Mouse (Mus musculus): ENCODE measurements around the gene Fgf2. TPM values are rescaled to one million over a fixed set of nuclear protein-coding genes. Genes with fewer than 3 reads are reported as not detected.

Gene Fgf2
- polyA plus RNA-seq, 1 experiment: 0.92 TPM

DNA sequence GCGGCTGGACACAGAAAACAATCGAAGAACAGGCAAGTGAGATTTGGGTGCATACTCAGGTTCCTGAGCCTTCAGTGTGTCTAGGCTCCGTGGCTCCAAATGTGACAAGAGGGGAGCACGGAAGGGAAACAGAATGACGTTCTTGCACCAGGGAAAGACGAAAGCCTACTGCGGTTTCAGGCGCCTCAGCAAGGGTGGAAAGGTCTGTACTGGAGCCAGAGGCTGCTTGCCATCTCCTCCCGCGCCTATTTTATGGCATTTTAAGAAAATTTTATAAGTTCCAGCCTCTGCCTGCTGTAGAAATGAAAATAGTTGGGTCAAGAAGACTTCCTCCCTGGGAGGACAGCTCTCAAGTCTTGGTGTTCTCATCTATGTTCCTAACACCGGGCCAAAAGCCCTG lies 25.6 kb downstream of the Fgf2 start:
- no peaks in the 10 kb centered on the region for H3K27me3 ChIP-seq (ENCODE audit: control insufficient read depth, insufficient read depth, low read length)
- no peaks in the 10 kb centered on the region for H3K4me1 ChIP-seq (ENCODE audit: control insufficient read depth, insufficient read depth, insufficient read length)
- 94% methylated on average over 11 of the region's 11 CpGs for WGBS
- H3K4me3 ChIP-seq (ENCODE audit: extremely low read depth, insufficient read depth, insufficient read length): no peak overlapping the region
- DNase-seq (ENCODE audit: low read depth in 1 of 2, low spot score in 2 of 2): no peak
- TF ChIP-seq CTCF (IDR thresholded peaks at IDR 0.05; ENCODE audit: extremely low read depth, insufficient read depth, insufficient read length, insufficient replicate concordance) (no peak), POLR2A (IDR thresholded peaks at IDR 0.05; ENCODE audit: low read depth, low read length) (no peak)
- H3K36me3 ChIP-seq (ENCODE audit: control insufficient read depth, insufficient read depth, low read length): no peaks in the 10 kb centered on the region
- H3K27ac ChIP-seq (ENCODE audit: insufficient read depth, low read length): peak overlapping the region; percentile 27; the same call in 1 of the 2 replicates

GRCm38 (mm10) chr3:37377926-37378325 lies 29.8 kb downstream of the Fgf2 start:
- H3K36me3 ChIP-seq (ENCODE audit: control insufficient read depth, insufficient read depth, low read length): no peaks in the 10 kb centered on the region
- no peaks in the 10 kb centered on the region for H3K4me1 ChIP-seq (ENCODE audit: control insufficient read depth, insufficient read depth, insufficient read length)
- WGBS: 91% methylated on average over 6 of the region's 6 CpGs

GRCm38 (mm10) chr3:37378412-37378811 lies 30.3 kb downstream of the Fgf2 start:
- Histone ChIP-seq H3K36me3 (ENCODE audit: control insufficient read depth, insufficient read depth, low read length) (no peaks in the 10 kb centered on the region), H3K27me3 (ENCODE audit: control insufficient read depth, insufficient read depth, low read length) (no peaks in the 10 kb centered on the region), H3K4me3 (ENCODE audit: extremely low read depth, insufficient read depth, insufficient read length) (no peak overlapping the region), H3K4me1 (ENCODE audit: control insufficient read depth, insufficient read depth, insufficient read length) (no peaks in the 10 kb centered on the region), H3K27ac (ENCODE audit: insufficient read depth, low read length) (no peak overlapping the region)
- 84% methylated on average over 6 of the region's 6 CpGs for WGBS
- no peak for DNase-seq (ENCODE audit: low read depth in 1 of 2, low spot score in 2 of 2)
- TF ChIP-seq POLR2A (IDR thresholded peaks at IDR 0.05; ENCODE audit: low read depth, low read length) (no peak), CTCF (IDR thresholded peaks at IDR 0.05; ENCODE audit: extremely low read depth, insufficient read depth, insufficient read length, insufficient replicate concordance) (no peak)

More at GRCm38 (mm10) chr3:37377926-37378325, 29.8 kb downstream of the Fgf2 start:
- Histone ChIP-seq H3K4me3 (ENCODE audit: extremely low read depth, insufficient read depth, insufficient read length) (no peak overlapping the region), H3K27ac (ENCODE audit: insufficient read depth, low read length) (no peak overlapping the region), H3K27me3 (ENCODE audit: control insufficient read depth, insufficient read depth, low read length) (no peaks in the 10 kb centered on the region)
- TF ChIP-seq CTCF (IDR thresholded peaks at IDR 0.05; ENCODE audit: extremely low read depth, insufficient read depth, insufficient read length, insufficient replicate concordance): no peak
- no peak for TF ChIP-seq POLR2A (IDR thresholded peaks at IDR 0.05; ENCODE audit: low read depth, low read length)
- DNase-seq (ENCODE audit: low read depth in 1 of 2, low spot score in 2 of 2): no peak

DNA sequence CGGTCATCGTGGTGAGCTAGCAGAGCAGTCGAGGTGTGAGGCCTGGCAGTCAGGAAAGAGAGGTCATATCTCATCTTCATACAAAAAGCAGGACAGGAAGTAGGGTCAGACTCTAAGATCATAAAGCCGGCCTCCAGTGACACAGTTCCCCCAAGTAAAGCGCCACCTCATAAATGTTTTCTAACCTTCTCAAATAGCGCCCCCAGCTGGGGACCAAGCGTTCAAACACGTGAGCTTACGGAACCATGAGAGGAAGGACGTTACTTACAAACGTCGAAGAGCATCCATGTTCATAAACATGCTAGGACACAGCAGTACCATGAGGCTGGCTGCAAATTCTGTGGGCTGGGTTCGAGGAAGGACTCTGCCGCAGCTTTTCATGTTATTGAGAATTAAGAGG lies 31.1 kb downstream of the Fgf2 start:
- Histone ChIP-seq H3K36me3 (ENCODE audit: control insufficient read depth, insufficient read depth, low read length) (no peaks in the 10 kb centered on the region), H3K4me1 (ENCODE audit: control insufficient read depth, insufficient read depth, insufficient read length) (no peaks in the 10 kb centered on the region)
- 82% methylated on average over 14 of the region's 14 CpGs for WGBS

GRCm38 (mm10) chr3:37379930-37380881 lies 32.1 kb downstream of the Fgf2 start:
- 83% methylated on average over 18 of the region's 18 CpGs for WGBS
- Histone ChIP-seq H3K4me3 (ENCODE audit: extremely low read depth, insufficient read depth, insufficient read length) (no peak overlapping the region), H3K36me3 (ENCODE audit: control insufficient read depth, insufficient read depth, low read length) (no peaks in the 10 kb centered on the region), H3K27me3 (ENCODE audit: control insufficient read depth, insufficient read depth, low read length) (no peaks in the 10 kb centered on the region), H3K27ac (ENCODE audit: insufficient read depth, low read length) (0 out of 2 replicates have a peak overlapping the region, but pooled peaks have one; percentile 28), H3K4me1 (ENCODE audit: control insufficient read depth, insufficient read depth, insufficient read length) (no peaks in the 10 kb centered on the region)
- TF ChIP-seq POLR2A (IDR thresholded peaks at IDR 0.05; ENCODE audit: low read depth, low read length): no peak
- TF ChIP-seq CTCF (IDR thresholded peaks at IDR 0.05; ENCODE audit: extremely low read depth, insufficient read depth, insufficient read length, insufficient replicate concordance): no peak
- no peak for DNase-seq (ENCODE audit: low read depth in 1 of 2, low spot score in 2 of 2)

More for the DNA sequence above, 31.1 kb downstream of the Fgf2 start:
- no peak overlapping the region for H3K4me3 ChIP-seq (ENCODE audit: extremely low read depth, insufficient read depth, insufficient read length)
- no peak for TF ChIP-seq POLR2A (IDR thresholded peaks at IDR 0.05; ENCODE audit: low read depth, low read length)
- no peak for TF ChIP-seq CTCF (IDR thresholded peaks at IDR 0.05; ENCODE audit: extremely low read depth, insufficient read depth, insufficient read length, insufficient replicate concordance)
- H3K27ac ChIP-seq (ENCODE audit: insufficient read depth, low read length): no peak overlapping the region
- H3K27me3 ChIP-seq (ENCODE audit: control insufficient read depth, insufficient read depth, low read length): no peaks in the 10 kb centered on the region
- DNase-seq (ENCODE audit: low read depth in 1 of 2, low spot score in 2 of 2): no peak

- DNase-seq (ENCODE audit: low read depth in 1 of 2, low spot score in 2 of 2): no peak
- Histone ChIP-seq H3K27me3 (ENCODE audit: control insufficient read depth, insufficient read depth, low read length) (no peaks in the 10 kb centered on the region), H3K27ac (ENCODE audit: insufficient read depth, low read length) (no peak overlapping the region), H3K4me3 (ENCODE audit: extremely low read depth, insufficient read depth, insufficient read length) (no peak overlapping the region), H3K36me3 (ENCODE audit: control insufficient read depth, insufficient read depth, low read length) (no peaks in the 10 kb centered on the region), H3K4me1 (ENCODE audit: control insufficient read depth, insufficient read depth, insufficient read length) (no peaks in the 10 kb centered on the region)
- TF ChIP-seq CTCF (IDR thresholded peaks at IDR 0.05; ENCODE audit: extremely low read depth, insufficient read depth, insufficient read length, insufficient replicate concordance) (no peak), POLR2A (IDR thresholded peaks at IDR 0.05; ENCODE audit: low read depth, low read length) (no peak)
- WGBS: 74% methylated on average over 6 of the region's 6 CpGs
These were observed 33.3 kb downstream of the Fgf2 start for GRCm38 (mm10) chr3:37381457-37381856.

Data from spleen, adult 2 months (tissue).